Mouse (Mus musculus) spleen, adult 2 months (tissue): ENCODE measurements around the gene 2900026A02Rik. TPM values are rescaled to one million over a fixed set of nuclear protein-coding genes. Genes with fewer than 3 reads are reported as not detected.
A peak's percentile ranks its signal among the peaks of the same experiment; 100 is the strongest.

Experiments
- DNase-seq, 2 experiments: peaks; one replicate each; pipeline versions ENCODE4 v3.0.0 to v3.0.0-alpha.2; 2012 to 2021; ENCODE audit warnings: low spot score in 2 of 2, low read depth in 1 of 2
- H3K27ac ChIP-seq: fragments of 200-500 bp; 2 replicates; pipeline ENCODE4 v1.5.1; 2012; ENCODE audit warnings: low read length, inconsistent platforms; ENCODE audit not compliant: insufficient read depth
- H3K27me3 ChIP-seq: fragments of 200-500 bp; 2 replicates; pipeline ENCODE4 v1.6.1; 2012; ENCODE audit warnings: mild to moderate bottlenecking, moderate library complexity, low read length, inconsistent platforms; ENCODE audit not compliant: control insufficient read depth, insufficient read depth
- H3K36me3 ChIP-seq: fragments of 200-500 bp; 2 replicates; pipeline ENCODE4 v1.6.1; 2012; ENCODE audit warnings: mild to moderate bottlenecking, low read length, inconsistent platforms; ENCODE audit not compliant: control insufficient read depth, insufficient read depth
- H3K4me1 ChIP-seq: fragments of 200-500 bp; 2 replicates; pipeline ENCODE4 v1.6.1; 2011; ENCODE audit warnings: inconsistent platforms; ENCODE audit not compliant: control insufficient read depth, insufficient read depth, insufficient read length
- H3K4me3 ChIP-seq: fragments of 200-500 bp; 2 replicates; pipeline ENCODE4 v1.5.1; 2011; ENCODE audit warnings: mild to moderate bottlenecking, inconsistent platforms; ENCODE audit not compliant: insufficient read depth, insufficient read length; ENCODE audit errors: extremely low read depth
- CTCF ChIP-seq: fragments of 200-500 bp; IDR thresholded peaks from 2 replicates; pipeline ENCODE4 v1.5.1; 2011; ENCODE audit warnings: mild to moderate bottlenecking, inconsistent platforms; ENCODE audit not compliant: insufficient read depth, insufficient read length, insufficient replicate concordance; ENCODE audit errors: extremely low read depth
- POLR2A ChIP-seq: fragments of 200-500 bp; IDR thresholded peaks from 2 replicates; pipeline ENCODE4 v1.6.1; 2011; ENCODE audit warnings: low read depth, low read length, inconsistent platforms
- WGBS: fragments of 180-500 bp; shearing (Covaris S2); methylation state at CpG from one replicate; pipeline ENCODE4 v1.1.7; 2018; 5-methylcytosine and 5-hydroxymethylcytosine counted together
- polyA plus RNA-seq: library from polyadenylated mRNA; depleted of rRNA; stranded (reverse); fragments of >200 nt; gene quantifications from 2 replicates; pipeline ENCODE4 v1.2.3, GENCODE M21; 2012; rRNA removed

2900026A02Rik gene
- polyA plus RNA-seq = 5.1 and 6.2 TPM in 2 replicates

GRCm38 (mm10) chr5:113221147-113221865 lies at the start of gene 2900026A02Rik:
Gene 2900026A02Rik (minus strand): TSS chr5:113221236.
- Histone ChIP-seq H3K4me3 (peak within 1 kb of the TSS; percentile 43; the same call in 1 of the 2 replicates), H3K36me3 (no peaks in the 10 kb centered on the region), H3K27ac (no peak within 1 kb of the TSS), H3K4me1 (peaks cover 3% of the 10 kb centered on the region; the same call in 1 of the 2 replicates), H3K27me3 (peaks cover 4% of the 10 kb centered on the region)
- TF ChIP-seq CTCF (peak; percentile 59), POLR2A (no peak)
- 13% methylated on average over 39 of the region's 62 CpGs for WGBS
- DNase-seq = peak in 1 of 2 experiments; percentile 15

- H3K4me1 ChIP-seq = no peaks in the 10 kb centered on the region
- 84% methylated on average over 3 of the region's 3 CpGs for WGBS
- no peaks in the 10 kb centered on the region for H3K36me3 ChIP-seq
- H3K4me3 ChIP-seq = no peak overlapping the region
- DNase-seq = no peak
- TF ChIP-seq CTCF = no peak
- TF ChIP-seq POLR2A = no peak
- H3K27ac ChIP-seq = no peak overlapping the region
- H3K27me3 ChIP-seq = no peaks in the 10 kb centered on the region
Observed at GRCm38 (mm10) chr5:113270043-113270442, 49.0 kb upstream of the 2900026A02Rik start.

GRCm38 (mm10) chr5:113268246-113268645 lies 47.2 kb upstream of the 2900026A02Rik start:
- TF ChIP-seq CTCF (no peak), POLR2A (no peak)

GRCm38 (mm10) chr5:113265637-113266036 lies 44.6 kb upstream of the 2900026A02Rik start:
- Histone ChIP-seq H3K27ac (no peak overlapping the region), H3K36me3 (no peaks in the 10 kb centered on the region), H3K4me3 (no peak overlapping the region), H3K4me1 (no peaks in the 10 kb centered on the region), H3K27me3 (no peaks in the 10 kb centered on the region)
- WGBS = 86% methylated on average over 8 of the region's 8 CpGs
- no peak for DNase-seq
- TF ChIP-seq CTCF (no peak), POLR2A (no peak)

More at GRCm38 (mm10) chr5:113268246-113268645, 47.2 kb upstream of the 2900026A02Rik start:
- Histone ChIP-seq H3K36me3 (no peaks in the 10 kb centered on the region), H3K4me3 (no peak overlapping the region), H3K27ac (no peak overlapping the region), H3K27me3 (no peaks in the 10 kb centered on the region), H3K4me1 (no peaks in the 10 kb centered on the region)
- no peak for DNase-seq

- DNase-seq = no peak
- H3K4me1 ChIP-seq = no peaks in the 10 kb centered on the region
- no peaks in the 10 kb centered on the region for H3K36me3 ChIP-seq
- H3K4me3 ChIP-seq = no peak overlapping the region
- no peaks in the 10 kb centered on the region for H3K27me3 ChIP-seq
- WGBS = 96% methylated on average over 11 of the region's 11 CpGs
- TF ChIP-seq POLR2A = no peak
- H3K27ac ChIP-seq = no peak overlapping the region
Observed at GRCm38 (mm10) chr5:113250806-113251205, 29.8 kb upstream of the 2900026A02Rik start.

GRCm38 (mm10) chr5:113249263-113249930 lies 28.4 kb upstream of the 2900026A02Rik start:
- Histone ChIP-seq H3K36me3 (no peaks in the 10 kb centered on the region), H3K27ac (no peak overlapping the region), H3K4me3 (no peak overlapping the region), H3K27me3 (no peaks in the 10 kb centered on the region), H3K4me1 (no peaks in the 10 kb centered on the region)
- 88% methylated on average over 8 of the region's 8 CpGs for WGBS
- DNase-seq = no peak
- no peak for TF ChIP-seq POLR2A
- TF ChIP-seq CTCF = no peak

- TF ChIP-seq CTCF (no peak), POLR2A (no peak)
- no peaks in the 10 kb centered on the region for H3K27me3 ChIP-seq
- no peaks in the 10 kb centered on the region for H3K36me3 ChIP-seq
- no peak overlapping the region for H3K27ac ChIP-seq
- WGBS = 82% methylated on average over 5 of the region's 5 CpGs
- H3K4me3 ChIP-seq = no peak overlapping the region
- peaks cover 4% of the 10 kb centered on the region; the same call in 1 of the 2 replicates for H3K4me1 ChIP-seq
- no peak for DNase-seq
Observed at GRCm38 (mm10) chr5:113230196-113230595, 9.2 kb upstream of the 2900026A02Rik start.
